Mouse (Mus musculus): ENCODE results near the gene Hspa13. TPM values are rescaled to one million over a fixed set of nuclear protein-coding genes. Genes with fewer than 3 reads are reported as not detected.
A peak's percentile ranks its signal among the peaks of the same experiment; 100 is the strongest.

The Hspa13 gene
- total RNA-seq (2021) = 10 to 100 TPM; 32.9 to 33.8 TPM
- long read RNA-seq, experiment 1, full-length matches to known transcripts = 23 of 33 reads
- long read RNA-seq, experiment 1, partial matches to known transcripts = 1 of 33 reads
- long read RNA-seq, experiment 1, other reads (novel, unspliced or antisense) = 9 of 33 reads
- long read RNA-seq, experiment 2, full-length matches to known transcripts = 16 of 27 reads
- long read RNA-seq, experiment 2, partial matches to known transcripts = 1 of 27 reads
- long read RNA-seq, experiment 2, other reads (novel, unspliced or antisense) = 10 of 27 reads

- DNase-seq (ENCODE audit: extremely low spot score in 1 of 2, low spot score in 2 of 2) = peak; percentile 97
- H3K4me3 ChIP-seq = peak within 1 kb of the TSS; percentile 72
- peak; percentile 60 for TF ChIP-seq CTCF (IDR thresholded peaks at IDR 0.05)
- H3K27ac ChIP-seq = peak within 1 kb of the TSS; percentile 80
- intact Hi-C loops (cut with DNase I) = loop anchor here (2.0 kb wide), 1 partner anchor 606 kb away; the partner anchor contains the start of gene Nrip1
Measured at GRCm38 (mm10) chr16:75766388-75767249, at the start of gene Hspa13. TSS of gene Hspa13 (minus strand) at chr16:75767104.

DNA sequence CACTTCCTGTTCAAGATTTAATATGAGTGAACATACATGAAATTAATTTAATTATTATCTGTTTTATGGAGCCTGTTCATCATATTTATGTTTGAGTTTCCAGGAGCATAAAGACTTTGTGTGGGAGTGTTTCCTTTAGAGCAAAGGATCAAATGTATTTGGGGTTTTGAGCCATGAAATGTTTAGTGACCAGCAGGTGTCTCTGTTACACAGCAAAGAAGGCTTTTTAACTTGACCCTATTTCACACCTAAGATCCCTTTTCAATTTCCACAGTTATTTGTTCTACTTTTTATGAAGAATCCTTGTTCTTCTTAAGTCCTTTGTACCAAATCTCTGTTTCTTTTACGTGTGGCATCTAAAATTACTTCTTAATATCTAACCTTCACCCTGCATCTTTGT lies 12.4 kb upstream of the Hspa13 start:
- no peak for DNase-seq (ENCODE audit: extremely low spot score in 1 of 2, low spot score in 2 of 2)

DNA sequence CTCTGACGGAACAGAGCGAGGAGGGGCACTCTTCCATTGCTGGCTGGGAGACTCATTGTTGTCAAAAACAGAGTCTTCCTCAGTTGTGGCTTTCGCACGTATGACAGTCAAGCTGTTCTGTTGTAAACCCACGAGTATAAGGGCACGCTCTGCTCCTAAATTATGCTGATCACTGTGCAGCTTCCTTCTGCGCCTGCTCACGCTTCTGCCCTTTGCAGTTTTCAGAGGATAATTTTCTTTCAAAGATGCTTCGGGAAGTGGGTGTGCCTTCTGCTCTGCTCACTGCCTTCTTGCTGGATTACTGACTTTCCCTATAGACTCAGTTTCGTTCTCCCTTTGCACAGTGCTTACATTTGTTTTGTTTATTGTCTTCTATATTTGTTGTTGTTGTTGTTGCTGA lies 6.3 kb upstream of the Hspa13 start:
- H3K4me3 ChIP-seq = peak overlapping the region; percentile 5; the same call in 1 of the 2 replicates
- no peak overlapping the region for H3K27ac ChIP-seq
- TF ChIP-seq CTCF (IDR thresholded peaks at IDR 0.05) = no peak
- intact Hi-C loops (cut with DNase I) = loop anchor here (10.0 kb wide), 1 partner anchor 1032 kb away; no protein-coding TSS in a partner anchor
- peak in 1 of 2 experiments; percentile 17 for DNase-seq (ENCODE audit: extremely low spot score in 1 of 2, low spot score in 2 of 2)

More for the DNA sequence above, 12.4 kb upstream of the Hspa13 start:
- intact Hi-C loops (cut with DNase I) = loop anchor here (5.0 to 10.0 kb wide), 5 partner anchors 353 to 1118 kb away; no protein-coding TSS in a partner anchor
- Histone ChIP-seq H3K4me3 (no peak overlapping the region), H3K27ac (no peak overlapping the region)
- peak; percentile 73 for TF ChIP-seq CTCF (IDR thresholded peaks at IDR 0.05)

DNA sequence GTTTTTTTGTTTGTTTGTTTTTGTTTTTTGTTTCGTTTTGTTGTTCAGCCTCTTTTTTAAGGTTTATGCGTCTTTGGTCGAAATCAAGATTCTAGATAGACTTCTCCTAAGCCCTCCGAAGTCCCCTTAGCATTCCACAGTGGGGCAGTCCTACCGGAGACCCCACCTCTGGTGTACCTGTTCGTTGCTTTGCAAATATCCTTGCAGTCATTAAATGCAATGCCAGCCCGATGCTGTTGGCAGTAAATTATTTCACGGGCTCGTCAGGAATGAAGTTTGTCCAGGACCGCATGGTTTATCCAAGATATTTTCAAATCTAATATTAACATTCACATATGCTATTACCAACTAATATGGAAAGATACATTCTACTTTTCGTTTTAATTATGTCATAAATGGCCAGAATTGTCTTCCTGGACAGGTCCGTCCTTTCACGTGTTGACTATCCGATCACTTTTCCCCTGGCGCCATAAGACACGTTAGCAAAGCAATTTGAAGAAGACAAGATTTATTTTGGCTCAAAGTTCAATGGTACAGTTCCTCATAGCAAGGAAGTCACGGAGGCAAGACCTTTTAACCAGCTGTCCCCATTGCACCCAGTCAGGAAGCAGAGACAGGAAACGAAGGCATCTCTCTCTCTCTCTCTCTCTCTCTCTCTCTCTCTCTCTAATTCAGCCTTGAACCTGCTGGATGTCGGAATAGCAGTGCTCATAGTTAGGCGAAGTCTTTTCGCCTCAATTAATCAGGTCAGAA lies 522 bp upstream of the Hspa13 start:
- TF ChIP-seq CTCF (IDR thresholded peaks at IDR 0.05) = no peak
- intact Hi-C loops (cut with DNase I) = loop anchor here (2.0 kb wide), 1 partner anchor 605 kb away; the partner anchor contains the start of gene Nrip1
- peak overlapping the region; percentile 33 for H3K27ac ChIP-seq
- no peak for DNase-seq (ENCODE audit: extremely low spot score in 1 of 2, low spot score in 2 of 2)
- peak overlapping the region; percentile 72 for H3K4me3 ChIP-seq

DNA sequence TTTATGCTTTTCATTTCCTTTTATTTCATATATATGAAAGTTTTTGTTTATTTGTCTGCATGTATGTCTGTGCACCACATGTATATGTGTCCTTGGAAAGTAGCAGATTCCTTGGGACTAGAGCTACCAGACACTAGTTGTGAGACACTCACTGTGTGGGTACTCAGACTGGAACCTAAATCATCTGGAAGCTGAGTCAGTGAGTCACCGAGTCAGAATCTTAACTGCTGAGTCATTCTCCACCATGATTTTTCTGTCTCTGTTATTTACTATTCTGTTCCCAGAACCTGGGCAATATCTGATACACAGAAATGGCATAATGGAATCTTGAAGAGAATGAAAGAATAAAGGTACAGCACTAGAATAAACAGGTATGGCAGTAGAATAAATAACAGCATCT lies 14.0 kb downstream of the Hspa13 start:
- intact Hi-C loops (cut with DNase I) = no loop called here
- no peak for TF ChIP-seq CTCF (IDR thresholded peaks at IDR 0.05)
- H3K27ac ChIP-seq = no peak overlapping the region
- DNase-seq (ENCODE audit: extremely low spot score in 1 of 2, low spot score in 2 of 2) = no peak
- H3K4me3 ChIP-seq = no peak overlapping the region

DNA sequence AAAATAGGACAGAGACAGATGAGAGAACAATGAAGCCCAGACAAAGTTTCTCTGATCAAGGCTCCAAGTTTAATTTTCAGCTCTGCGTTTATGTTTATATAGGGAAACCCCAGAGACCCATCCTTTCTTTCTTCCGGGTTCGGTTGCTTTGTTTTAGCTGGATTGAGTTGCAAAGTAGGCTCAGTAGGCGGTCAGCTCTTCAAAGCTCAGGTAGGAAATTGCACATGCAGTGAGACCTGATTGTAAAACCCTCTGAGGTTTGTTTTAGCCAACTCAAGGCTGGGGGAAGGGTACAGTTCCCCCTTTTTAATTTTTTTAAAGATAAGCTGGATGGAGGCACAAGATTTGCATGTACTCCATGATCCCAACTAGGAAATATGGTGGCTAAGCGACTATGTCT lies 16.8 kb downstream of the Hspa13 start:
- Histone ChIP-seq H3K27ac (no peak overlapping the region), H3K4me3 (no peak overlapping the region)
- intact Hi-C loops (cut with DNase I) = no loop called here
- DNase-seq (ENCODE audit: extremely low spot score in 1 of 2, low spot score in 2 of 2) = no peak
- no peak for TF ChIP-seq CTCF (IDR thresholded peaks at IDR 0.05)

- intact Hi-C loops (cut with DNase I) = no loop called here
- H3K4me3 ChIP-seq = no peak overlapping the region
- no peak for DNase-seq (ENCODE audit: extremely low spot score in 1 of 2, low spot score in 2 of 2)
- H3K27ac ChIP-seq = no peak overlapping the region
- TF ChIP-seq CTCF (IDR thresholded peaks at IDR 0.05) = no peak
Measured at GRCm38 (mm10) chr16:75748926-75749325, 18.0 kb downstream of the Hspa13 start.

DNA sequence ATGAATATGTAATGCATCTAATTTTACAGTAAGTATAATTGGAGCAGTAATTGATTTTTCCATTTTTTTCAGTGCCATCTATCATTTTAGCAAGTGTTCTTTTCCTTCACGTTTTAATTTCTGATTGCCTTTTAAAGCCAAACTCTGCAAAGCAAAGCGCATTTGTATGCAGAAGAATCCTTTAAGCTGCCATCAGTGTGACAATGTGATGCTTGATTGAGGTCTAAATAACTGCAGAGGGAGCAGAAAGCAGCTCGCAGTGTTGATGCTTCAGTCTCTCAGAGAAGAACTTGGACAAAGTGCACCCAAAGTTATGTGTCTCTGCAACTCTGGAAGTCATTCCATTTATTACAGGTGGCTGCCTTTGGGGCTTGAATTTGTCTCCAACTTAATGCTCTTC lies 22.9 kb downstream of the Hspa13 start:
- intact Hi-C loops (cut with DNase I) = no loop called here
- no peak overlapping the region for H3K4me3 ChIP-seq
- no peak overlapping the region for H3K27ac ChIP-seq
- TF ChIP-seq CTCF (IDR thresholded peaks at IDR 0.05) = no peak
- DNase-seq (ENCODE audit: extremely low spot score in 1 of 2, low spot score in 2 of 2) = no peak

DNA sequence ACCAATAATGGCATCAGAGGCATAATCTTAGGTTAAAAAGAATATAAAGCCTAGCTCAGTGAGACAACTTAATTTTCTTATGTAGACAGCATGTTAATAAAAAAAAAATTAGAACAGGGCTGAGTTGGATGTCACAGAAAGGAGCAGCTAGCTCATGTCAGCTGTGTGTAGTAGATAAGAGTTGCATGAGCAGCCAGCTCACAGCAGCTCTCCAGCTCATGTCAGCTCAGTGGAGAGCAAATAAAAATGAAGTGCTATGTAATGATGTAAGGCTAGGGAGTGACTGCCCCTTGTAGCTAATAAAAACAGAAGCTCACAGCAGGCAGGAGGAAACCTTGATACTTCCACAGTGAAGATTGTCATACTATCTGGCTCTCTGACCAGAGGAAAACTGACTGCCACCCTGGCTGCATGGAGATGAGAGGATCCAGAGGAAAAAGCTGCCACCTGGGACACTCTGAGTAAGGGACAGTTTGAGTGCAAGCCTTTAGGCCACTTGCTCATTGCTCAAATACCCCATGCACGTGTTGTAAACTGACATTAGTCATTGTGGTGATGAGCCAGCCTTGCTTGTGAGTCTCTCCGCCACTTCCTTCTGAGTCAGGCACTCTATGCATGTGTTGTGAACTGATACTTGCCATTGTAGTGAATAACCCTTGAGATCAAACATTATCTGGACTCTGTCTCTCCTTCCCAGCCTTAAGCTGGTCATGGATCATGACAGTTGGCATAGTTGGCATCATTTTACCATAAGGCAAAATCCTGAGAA lies 49.3 kb downstream of the Hspa13 start:
- Histone ChIP-seq H3K4me3 (no peak overlapping the region), H3K27ac (no peak overlapping the region)
- TF ChIP-seq CTCF (IDR thresholded peaks at IDR 0.05) = no peak
- DNase-seq (ENCODE audit: extremely low spot score in 1 of 2, low spot score in 2 of 2) = no peak
- intact Hi-C loops (cut with DNase I) = no loop called here

DNA sequence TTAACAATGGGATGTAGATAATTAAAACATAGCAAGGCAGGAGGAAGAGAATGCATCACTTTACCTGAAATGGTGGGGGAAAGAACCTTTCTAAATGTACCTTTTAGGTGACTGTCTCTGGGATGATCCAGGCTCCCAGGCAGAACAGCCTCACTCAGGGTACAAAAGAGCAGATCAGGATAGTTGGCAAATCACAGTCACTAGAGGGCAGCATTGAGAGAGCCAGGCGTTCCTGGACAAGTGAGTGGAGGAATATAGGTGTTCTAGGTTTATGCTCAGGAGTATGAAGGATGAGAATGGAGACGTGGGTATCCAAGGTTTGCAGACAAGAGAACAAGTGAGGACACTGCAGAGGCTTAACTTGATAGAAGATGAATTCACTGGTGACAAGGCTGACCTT lies 70.7 kb downstream of the Hspa13 start:
- Histone ChIP-seq H3K4me3 (no peak overlapping the region), H3K27ac (no peak overlapping the region)
- intact Hi-C loops (cut with DNase I) = loop anchor here (2.0 kb wide), 1 partner anchor 1203 kb away; no protein-coding TSS in a partner anchor
- peak; percentile 74 for TF ChIP-seq CTCF (IDR thresholded peaks at IDR 0.05)
- peak; percentile 36 to 51 for DNase-seq (ENCODE audit: extremely low spot score in 1 of 2, low spot score in 2 of 2)

Small RNAs within 50 kb of the gene (microRNA-seq; reads per million reads assigned to microRNA genes)
- gene Gm22923 = 0 reads per million in 2 experiments

Other genes with a start within 250 kb of the Hspa13 start
- not detected for gene Lipi, start 181.0 kb downstream of the Hspa13 start, total RNA-seq (2021)
- gene Rbm11, start 174.3 kb downstream of the Hspa13 start, total RNA-seq (2021) = 1 to 10 TPM; 4.5 to 5.2 TPM

All from left cerebral cortex, adult 2 months (tissue).